13 mouse cellular contexts compared by ENCODE assay signal in the genomic region with DNA sequence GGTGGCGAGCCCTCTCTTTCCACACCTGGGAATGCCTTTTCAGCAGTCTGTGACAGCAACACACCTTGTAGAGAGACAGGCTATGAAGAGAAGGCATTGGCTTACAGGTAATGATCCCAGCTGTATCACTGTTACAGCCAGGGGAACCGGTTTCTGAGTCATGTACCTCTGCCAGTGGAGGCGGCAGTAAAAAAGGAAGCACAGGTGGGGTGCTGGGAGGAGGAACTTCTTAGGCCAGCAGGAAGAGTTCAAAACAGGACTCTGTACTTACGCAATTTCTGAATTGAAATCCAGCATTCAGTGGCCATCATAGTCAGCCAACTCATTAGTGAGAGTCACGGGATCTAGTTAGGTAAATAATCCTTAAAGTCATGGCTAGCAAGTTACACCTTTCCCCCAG. TPM values are rescaled to one million over a fixed set of nuclear protein-coding genes. Genes with fewer than 3 reads are reported as not detected.
DNase-seq lines count a peak whose midpoint lies in the region; TF ChIP-seq lines count a peak whose summit lies in the region.
"Had no signal": no experiment of that assay in that cellular context is flagged by ENCODE, and none has a peak within 500 bp of the region (broad histone marks: within the 10 kb centered on the region; RNA-seq: fewer than 3 reads in every experiment).

A gene (minus strand): TSS at position 163 of the 400 bp plus-strand sequence.

- H3K4me1 ChIP-seq in lung, adult 2 months (ENCODE audit: control insufficient read depth, insufficient read depth, low read length) = no peaks in the 10 kb centered on the region
- no peaks in the 10 kb centered on the region for H3K4me1 ChIP-seq in cerebellum, adult 2 months (ENCODE audit: control insufficient read depth, insufficient read depth, low read length)
- 0 out of 2 replicates have a peak, but pooled peaks cover 9% of the 10 kb centered on the region for H3K4me1 ChIP-seq in hindbrain, embryonic 10.5 days (replicated peaks)

- no peaks in the 10 kb centered on the region for H3K36me3 ChIP-seq in hindbrain, embryonic 10.5 days

- TF ChIP-seq CTCF in lung, adult 2 months (IDR thresholded peaks at IDR 0.05; ENCODE audit: insufficient read depth, low read length) = no peak
- TF ChIP-seq CTCF in cerebellum, adult 2 months (IDR thresholded peaks at IDR 0.05; ENCODE audit: borderline replicate concordance, insufficient read depth, low read depth, low read length) = no peak

- H3K4me3 ChIP-seq in lung, adult 2 months (replicated peaks; ENCODE audit: extremely low read depth, low read depth, low read length) = no peak within 1 kb of the TSS
- no peak within 1 kb of the TSS for H3K4me3 ChIP-seq in cerebellum, adult 2 months (replicated peaks; ENCODE audit: insufficient read depth, low read depth, low read length)
- H3K4me3 ChIP-seq in hindbrain, embryonic 10.5 days = no peak within 1 kb of the TSS

- no peaks in the 10 kb centered on the region for H3K9me3 ChIP-seq in hindbrain, embryonic 10.5 days

- no peak for TF ChIP-seq POLR2A in lung, adult 2 months (IDR thresholded peaks at IDR 0.05; ENCODE audit: borderline replicate concordance, extremely low read depth, low read depth, low read length)
- TF ChIP-seq POLR2A in cerebellum, adult 2 months (IDR thresholded peaks at IDR 0.05; ENCODE audit: borderline replicate concordance, insufficient read depth, low read length) = no peak

- 54% methylated on average over 5 of the region's 5 CpGs for WGBS in lung, adult 2 months
- WGBS in cerebellum, adult 2 months = 79% methylated on average over 5 of the region's 5 CpGs
- WGBS in hindbrain, embryonic 10.5 days = 76% methylated on average over 5 of the region's 5 CpGs

- peak; percentile 16 for DNase-seq in lung, adult 2 months
- no peak for DNase-seq in lung, postnatal 10 days
- DNase-seq in fat pad, adult 2 months (ENCODE audit: extremely low read depth, low read depth, low spot score) = peak; percentile 99
- peak; percentile 20 to 25 for DNase-seq in lung, postnatal 4 days
- peak; percentile 81 for DNase-seq in urinary bladder, postnatal 14 days (ENCODE audit: low spot score)
- no peak for DNase-seq in cerebellum, adult 2 months
- DNase-seq in hindbrain, embryonic 10.5 days (ENCODE audit: low spot score) = no peak
- no peak for DNase-seq in right cerebral cortex, postnatal 25 days
- DNase-seq: cerebellum, postnatal 25 days; gastrocnemius, postnatal 14 days had no signal

- H3K27ac ChIP-seq in cerebellum, adult 2 months (ENCODE audit: insufficient read depth, low read length) = no peak within 1 kb of the TSS
- no peak within 1 kb of the TSS for H3K27ac ChIP-seq in hindbrain, embryonic 10.5 days

- H3K27me3 ChIP-seq in cerebellum, adult 2 months (ENCODE audit: control insufficient read depth, insufficient read depth, low read length) = no peaks in the 10 kb centered on the region
- no peaks in the 10 kb centered on the region for H3K27me3 ChIP-seq in hindbrain, embryonic 10.5 days (ENCODE audit: insufficient read depth, poor library complexity, severe bottlenecking)
- H3K27me3 ChIP-seq: CH12.LX had no signal

RNA-seq across cellular contexts. Expression of the gene that starts here (rescaled TPM):
- 1.6 TPM in 1 of 2 replicates, not detected in the other for polyA plus RNA-seq in lung, adult 2 months (2012; rRNA removed)
- polyA plus RNA-seq in cerebellum, adult 2 months (2012; rRNA removed) = 0.10 TPM in 1 of 2 replicates, not detected in the other
- polyA plus RNA-seq in hindbrain, embryonic 10.5 days (2016; fragmentation: Nextera tagmentation; extraction: Ambion mirVana) = not detected in 2 replicates
- polyA plus RNA-seq: forebrain, embryonic 11.5 days; heart, postnatal 0 days had no signal

Comparison
In these comparisons a context has a peak if more than half of its experiments do, and no peak if none do; other contexts are left out.
1. DNase-seq: peak in lung, adult 2 months (single experiment), fat pad, adult 2 months (single experiment), lung, postnatal 4 days (2 of 2) and urinary bladder, postnatal 14 days (single experiment); none in lung, postnatal 10 days (single experiment), cerebellum, adult 2 months (0 of 2), hindbrain, embryonic 10.5 days (single experiment) and right cerebral cortex, postnatal 25 days (single experiment).